Mouse (Mus musculus) heart, adult 2 months (tissue): ENCODE measurements around the gene Hist1h3e.
A peak's percentile ranks its signal among the peaks of the same experiment; 100 is the strongest.

Experiments used
- CTCF ChIP-seq: fragments of 200-600 bp; IDR thresholded peaks from 2 replicates; pipeline ENCODE4 v1.8.1; 2022; ENCODE audit warnings: antibody characterized with exemption, mild to moderate bottlenecking, moderate library complexity
- POLR2A ChIP-seq: fragments of 200-500 bp; IDR thresholded peaks from 2 replicates; pipeline ENCODE4 v1.6.1; 2011; ENCODE audit warnings: mild to moderate bottlenecking, low read depth, low read length, control low read depth; ENCODE audit not compliant: insufficient read depth

- TF ChIP-seq CTCF: peak; percentile 97
- TF ChIP-seq POLR2A: no peak
Observed at GRCm38 (mm10) chr13:23524654-23525053, 37.5 kb downstream of the Hist1h3e start.
